ENCODE assay signal across 18 mouse cellular contexts in genomic region chr11:8558761-8559282, GRCm38 (mm10).
DNase-seq lines count a peak whose midpoint lies in the region; ATAC-seq and TF ChIP-seq lines count a peak whose summit lies in the region.
"Had no signal": no experiment of that assay in that cellular context is flagged by ENCODE, and none has a peak within 500 bp of the region (broad histone marks: within the 10 kb centered on the region; RNA-seq: fewer than 3 reads in every experiment).

No protein-coding gene starts in this region.

- TF ChIP-seq CTCF in kidney, adult 2 months (conservative IDR thresholded peaks at IDR 0.05; ENCODE audit: insufficient read depth, insufficient read length, low read depth, low read length): no peak

- H3K4me3 ChIP-seq in kidney, adult 2 months (ENCODE audit: insufficient read depth, low read depth, low read length): no peak overlapping the region
- H3K4me3 ChIP-seq in embryonic facial prominence, embryonic 10.5 days: no peak overlapping the region
- H3K4me3 ChIP-seq in intestine, embryonic 16.5 days (ENCODE audit: low read length): no peak overlapping the region
- no peak overlapping the region for H3K4me3 ChIP-seq in hindbrain, embryonic 13.5 days
- no peak overlapping the region for H3K4me3 ChIP-seq in heart, embryonic 12.5 days
- H3K4me3 ChIP-seq: embryonic facial prominence, embryonic 15.5 days; gastrocnemius, adult 2 months; hindbrain, embryonic 15.5 days; limb, embryonic 15.5 days; midbrain, embryonic 13.5 days; neural tube, embryonic 13.5 days had no signal

- no peaks in the 10 kb centered on the region for H3K27me3 ChIP-seq in kidney, adult 2 months (replicated peaks; ENCODE audit: control insufficient read depth, insufficient read depth, low read length)
- no peaks in the 10 kb centered on the region for H3K27me3 ChIP-seq in embryonic facial prominence, embryonic 10.5 days (replicated peaks; ENCODE audit: low read depth, poor library complexity, severe bottlenecking)
- no peaks in the 10 kb centered on the region for H3K27me3 ChIP-seq in intestine, embryonic 16.5 days (replicated peaks; ENCODE audit: control insufficient read depth, insufficient read depth, low read length)
- 0 out of 2 replicates have a peak, but pooled peaks cover 4% of the 10 kb centered on the region for H3K27me3 ChIP-seq in hindbrain, embryonic 13.5 days
- H3K27me3 ChIP-seq in heart, embryonic 12.5 days (replicated peaks): no peaks in the 10 kb centered on the region
- H3K27me3 ChIP-seq: embryonic facial prominence, embryonic 15.5 days; hindbrain, embryonic 15.5 days; limb, embryonic 15.5 days; midbrain, embryonic 13.5 days; neural tube, embryonic 13.5 days had no signal

- DNase-seq in kidney, adult 2 months: peak; percentile 57
- no peak for DNase-seq in kidney, postnatal 10 days
- DNase-seq in embryonic facial prominence, embryonic 10.5 days (ENCODE audit: low spot score): no peak
- peak; percentile 10 to 61 for DNase-seq in kidney, postnatal 25 days
- no peak for DNase-seq in frontal cortex, postnatal 10 days (ENCODE audit: low spot score in 2 of 2)
- DNase-seq: adrenal gland, adult 8-10 months; cerebellum, adult 11-12 months; gastrocnemius, adult 2 months; lung, postnatal 10 days; spleen, adult 18-20 months had no signal

- no peaks in the 10 kb centered on the region for H3K36me3 ChIP-seq in kidney, adult 2 months (ENCODE audit: control insufficient read depth, insufficient read depth, low read length)
- H3K36me3 ChIP-seq in embryonic facial prominence, embryonic 10.5 days (replicated peaks): no peaks in the 10 kb centered on the region; the same call in 1 of the 2 replicates
- H3K36me3 ChIP-seq in intestine, embryonic 16.5 days (ENCODE audit: control insufficient read depth, insufficient read depth, low read length): no peaks in the 10 kb centered on the region
- no peaks in the 10 kb centered on the region for H3K36me3 ChIP-seq in hindbrain, embryonic 13.5 days
- no peaks in the 10 kb centered on the region for H3K36me3 ChIP-seq in heart, embryonic 12.5 days
- H3K36me3 ChIP-seq: embryonic facial prominence, embryonic 15.5 days; hindbrain, embryonic 15.5 days; limb, embryonic 15.5 days; midbrain, embryonic 13.5 days; neural tube, embryonic 13.5 days had no signal

- H3K4me1 ChIP-seq in kidney, adult 2 months (ENCODE audit: control insufficient read depth, insufficient read depth, low read length): peaks cover 8% of the 10 kb centered on the region
- H3K4me1 ChIP-seq in embryonic facial prominence, embryonic 10.5 days: peaks cover 29% of the 10 kb centered on the region
- peaks cover 19% of the 10 kb centered on the region for H3K4me1 ChIP-seq in intestine, embryonic 16.5 days (ENCODE audit: control insufficient read depth, insufficient read depth, low read length)
- peaks cover 10% of the 10 kb centered on the region for H3K4me1 ChIP-seq in hindbrain, embryonic 13.5 days (replicated peaks)
- H3K4me1 ChIP-seq in heart, embryonic 12.5 days (replicated peaks): peaks cover 22% of the 10 kb centered on the region

- H3K9me3 ChIP-seq in embryonic facial prominence, embryonic 10.5 days: no peaks in the 10 kb centered on the region
- no peaks in the 10 kb centered on the region for H3K9me3 ChIP-seq in intestine, embryonic 16.5 days (ENCODE audit: control insufficient read depth, low read length)
- no peaks in the 10 kb centered on the region for H3K9me3 ChIP-seq in hindbrain, embryonic 13.5 days
- H3K9me3 ChIP-seq in heart, embryonic 12.5 days (replicated peaks): no peaks in the 10 kb centered on the region
- H3K9me3 ChIP-seq: embryonic facial prominence, embryonic 15.5 days; hindbrain, embryonic 15.5 days; limb, embryonic 15.5 days; midbrain, embryonic 13.5 days; neural tube, embryonic 13.5 days had no signal

- peak; percentile 74 for ATAC-seq in intestine, embryonic 16.5 days
- ATAC-seq in hindbrain, embryonic 13.5 days (ENCODE audit: low FRiP score): no peak
- ATAC-seq in heart, embryonic 12.5 days (ENCODE audit: insufficient number of reproducible peaks, low FRiP score): no peak
- ATAC-seq: midbrain, embryonic 13.5 days had no signal

- WGBS in kidney, adult 2 months: 55% methylated on average over 12 of the region's 12 CpGs
- WGBS in embryonic facial prominence, embryonic 10.5 days: 88% methylated on average over 12 of the region's 12 CpGs
- WGBS in intestine, embryonic 16.5 days: 59% methylated on average over 12 of the region's 12 CpGs
- 92% methylated on average over 12 of the region's 12 CpGs for WGBS in hindbrain, embryonic 13.5 days
- 88% methylated on average over 12 of the region's 12 CpGs for WGBS in heart, embryonic 12.5 days

- peak overlapping the region; percentile 83 for H3K27ac ChIP-seq in kidney, adult 2 months (ENCODE audit: insufficient read depth, low read depth, low read length)
- H3K27ac ChIP-seq in embryonic facial prominence, embryonic 10.5 days (replicated peaks): 0 out of 2 replicates have a peak overlapping the region, but pooled peaks have one; percentile 31
- no peak overlapping the region; the same call in 1 of the 2 replicates for H3K27ac ChIP-seq in intestine, embryonic 16.5 days (ENCODE audit: low read length)
- no peak overlapping the region for H3K27ac ChIP-seq in hindbrain, embryonic 13.5 days
- no peak overlapping the region for H3K27ac ChIP-seq in heart, embryonic 12.5 days (ENCODE audit: poor library complexity, severe bottlenecking)
- H3K27ac ChIP-seq: embryonic facial prominence, embryonic 15.5 days; gastrocnemius, adult 2 months; hindbrain, embryonic 15.5 days; limb, embryonic 15.5 days; midbrain, embryonic 13.5 days; neural tube, embryonic 13.5 days had no signal

- no peak for TF ChIP-seq POLR2A in kidney, adult 2 months (IDR thresholded peaks at IDR 0.05; ENCODE audit: low read depth, low read length)

- H3K9ac ChIP-seq in intestine, embryonic 16.5 days (ENCODE audit: low read depth, low read length): no peak overlapping the region
- no peak overlapping the region for H3K9ac ChIP-seq in hindbrain, embryonic 13.5 days
- H3K9ac ChIP-seq in heart, embryonic 12.5 days: no peak overlapping the region
- H3K9ac ChIP-seq: embryonic facial prominence, embryonic 15.5 days; hindbrain, embryonic 15.5 days; limb, embryonic 15.5 days; midbrain, embryonic 13.5 days; neural tube, embryonic 13.5 days had no signal

- no peak overlapping the region for H3K4me2 ChIP-seq in intestine, embryonic 16.5 days (ENCODE audit: low read depth, low read length)
- no peak overlapping the region for H3K4me2 ChIP-seq in hindbrain, embryonic 13.5 days
- H3K4me2 ChIP-seq in heart, embryonic 12.5 days: no peak overlapping the region
- H3K4me2 ChIP-seq: embryonic facial prominence, embryonic 15.5 days; hindbrain, embryonic 15.5 days; limb, embryonic 15.5 days; midbrain, embryonic 13.5 days; neural tube, embryonic 13.5 days had no signal

Comparison
In these comparisons a context has a peak if more than half of its experiments do, and no peak if none do; other contexts are left out.
1. DNase-seq: peak in kidney, adult 2 months (single experiment) and kidney, postnatal 25 days (2 of 2); none in kidney, postnatal 10 days (single experiment), embryonic facial prominence, embryonic 10.5 days (single experiment) and frontal cortex, postnatal 10 days (0 of 2).
2. H3K27ac ChIP-seq: peak in kidney, adult 2 months (single experiment) and embryonic facial prominence, embryonic 10.5 days (single experiment); none in intestine, embryonic 16.5 days (single experiment), hindbrain, embryonic 13.5 days (single experiment) and heart, embryonic 12.5 days (single experiment).